Mouse (Mus musculus): Measurements from ENCODE around the gene Trp53rkb.

Trp53rkb gene

DNA sequence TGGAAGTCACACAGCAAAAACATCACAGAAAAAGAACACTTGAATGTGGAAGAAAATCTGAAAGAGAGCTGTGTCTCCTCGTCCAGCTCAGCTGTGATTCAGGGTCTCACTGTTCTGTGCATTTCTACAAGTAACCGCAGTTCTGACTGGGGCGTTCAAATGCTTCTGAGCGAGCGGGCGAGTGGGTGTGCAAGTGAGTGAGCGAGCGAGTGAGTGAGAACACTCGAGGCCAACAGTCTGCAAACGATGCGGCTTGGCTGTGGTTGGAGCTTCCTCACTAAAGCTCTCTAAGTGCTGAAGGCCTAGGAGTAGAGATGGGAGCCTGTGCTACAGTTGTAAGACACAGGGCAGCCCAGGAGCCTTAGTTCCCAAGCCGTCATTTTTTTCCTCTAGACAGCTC, 36.0 kb downstream of the Trp53rkb start:
- intact Hi-C loops (cut with DNase I), result no loop called here

DNA sequence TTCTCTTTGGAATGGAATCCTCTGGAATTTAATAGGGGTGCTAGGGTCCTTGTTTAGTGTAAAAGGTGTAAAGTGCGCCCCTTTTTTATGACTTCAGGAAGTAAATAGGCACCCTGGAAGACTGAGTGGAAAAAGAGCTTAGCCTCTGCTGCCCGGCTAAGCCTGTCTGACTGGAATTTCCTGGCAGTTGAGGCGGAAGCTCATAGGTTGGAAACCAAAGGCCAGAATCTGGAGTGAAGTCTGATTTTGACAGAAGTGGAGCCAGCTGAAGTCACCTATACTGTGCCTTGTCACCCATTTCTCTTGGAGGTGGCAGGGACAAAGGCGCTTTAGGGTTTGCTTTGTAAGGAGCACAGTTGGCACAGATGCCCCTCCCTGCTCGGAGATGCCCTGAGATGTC, 38.0 kb downstream of the Trp53rkb start:
- intact Hi-C loops (cut with DNase I), result no loop called here

DNA sequence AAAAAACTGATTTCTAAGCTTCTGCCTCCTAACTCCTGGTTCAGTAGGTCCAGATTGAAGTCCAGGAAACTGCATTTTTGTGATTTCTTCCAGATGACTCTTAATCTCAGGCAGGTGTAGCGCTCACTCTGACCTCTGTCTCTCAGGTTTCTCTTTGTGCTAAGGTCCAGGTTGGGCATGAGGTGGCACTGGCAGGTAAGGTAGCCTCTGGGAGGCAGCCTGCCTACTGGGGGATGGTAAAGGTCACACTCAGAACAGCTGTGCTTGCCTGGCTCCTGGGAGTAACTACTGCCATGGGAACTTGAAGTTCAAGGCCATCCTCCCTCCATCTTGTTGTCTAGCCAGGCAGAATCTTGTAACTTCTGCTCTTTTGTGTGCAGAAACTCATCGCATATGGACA, 41.8 kb downstream of the Trp53rkb start:
- intact Hi-C loops (cut with DNase I), result no loop called here

DNA sequence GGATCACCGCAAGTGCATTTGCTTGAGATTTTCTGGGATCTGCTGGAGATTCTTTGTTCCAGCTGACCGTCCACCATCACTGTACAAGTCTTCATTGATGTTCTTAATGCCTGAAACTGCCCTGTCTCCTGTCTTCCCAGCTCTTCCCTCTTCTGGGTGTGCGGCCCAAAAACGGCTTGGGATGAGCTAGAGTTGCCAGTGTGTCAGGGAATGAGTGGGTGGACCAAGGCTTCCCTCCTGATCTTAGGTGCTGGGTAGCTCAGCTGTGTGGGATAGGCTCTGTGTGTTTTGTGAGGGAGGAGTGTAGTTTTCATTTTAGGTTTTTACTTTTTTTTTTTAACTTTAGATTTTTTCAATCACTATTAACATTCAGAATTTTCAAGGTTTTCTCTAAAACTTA, 42.5 kb downstream of the Trp53rkb start:
- intact Hi-C loops (cut with DNase I), result no loop called here

DNA sequence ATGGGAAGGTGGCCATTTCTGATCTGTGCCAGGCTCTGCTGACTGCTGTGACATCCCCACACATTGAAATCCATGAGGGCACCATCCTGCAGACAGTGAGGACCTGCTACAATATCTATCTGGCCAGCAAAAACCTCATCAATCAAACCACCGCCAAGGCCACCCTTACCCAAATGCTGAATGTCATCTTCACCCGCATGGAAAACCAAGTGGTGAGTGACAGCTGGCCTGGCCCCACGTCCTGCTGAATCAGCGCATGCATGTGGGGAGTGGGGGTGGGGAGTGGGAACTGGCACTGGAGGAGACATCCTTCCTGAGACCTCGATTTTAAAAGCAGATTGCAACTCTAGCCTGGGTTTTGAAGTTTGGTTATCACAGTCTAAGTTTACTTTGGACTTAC, 43.2 kb downstream of the Trp53rkb start:
- intact Hi-C loops (cut with DNase I), result no loop called here

DNA sequence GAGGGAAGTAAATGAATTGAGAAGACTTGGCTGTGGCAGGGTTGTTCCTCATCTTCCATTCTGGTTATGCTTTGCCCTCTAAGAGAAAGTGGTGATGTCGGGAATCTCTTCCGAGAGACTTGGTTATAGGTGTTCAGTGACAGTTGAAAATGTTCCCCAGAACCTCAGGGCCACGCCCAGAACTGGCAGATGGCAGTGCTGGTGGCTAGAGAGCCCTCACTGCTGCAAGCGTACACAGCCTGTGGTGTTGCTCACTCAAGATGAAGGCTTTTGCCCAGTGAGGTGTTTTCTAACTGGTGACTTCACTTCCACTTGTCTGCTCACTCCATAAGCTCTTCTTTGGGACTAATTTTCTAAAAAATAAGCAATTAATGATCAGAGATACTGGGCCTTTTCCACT, 49.5 kb downstream of the Trp53rkb start:
- intact Hi-C loops (cut with DNase I), result loop anchor here (5.0 kb wide), 1 partner anchor 35 kb away; the partner anchor contains the start of gene Arfgef2
